Mouse (Mus musculus) layer of hippocampus, postnatal 14 days (tissue): ENCODE measurements at regions not wholly inside any gene's neighbourhood (a gene's known extent, or its start where the extent isn't known, plus 50 kb on each side); places are given as distances from the start of the nearest gene placed in this dataset.

Source experiments
- DNase-seq, 2 experiments: peaks; one replicate each; pipeline ENCODE4 v3.0.0; 2021 to 2022; ENCODE audit warnings: low spot score in 2 of 2, mixed read lengths in 1 of 2

- DNase-seq: no peak
Measured at GRCm38 (mm10) chr12:109272101-109272500, 180.5 kb upstream of the Dlk1 start.

- DNase-seq: no peak
Measured at GRCm38 (mm10) chr12:109314850-109315249, 137.8 kb upstream of the Dlk1 start.

- no peak for DNase-seq
Measured at GRCm38 (mm10) chr12:109325986-109326385, 126.6 kb upstream of the Dlk1 start.

- no peak for DNase-seq
Measured at GRCm38 (mm10) chr12:109371327-109371726, 81.3 kb upstream of the Dlk1 start.

GRCm38 (mm10) chr12:109385794-109386193 is 66.8 kb upstream of the Dlk1 start:
- DNase-seq: no peak

- DNase-seq: no peak
Measured at GRCm38 (mm10) chr12:109388791-109389190, 63.8 kb upstream of the Dlk1 start.

- no peak for DNase-seq
Measured at GRCm38 (mm10) chr12:109390388-109390920, 62.2 kb upstream of the Dlk1 start.

GRCm38 (mm10) chr12:109390978-109391377 is 61.6 kb upstream of the Dlk1 start:
- DNase-seq: no peak

- peak in 1 of 2 experiments; percentile 47 for DNase-seq
Measured at GRCm38 (mm10) chr12:109393326-109393725, 59.3 kb upstream of the Dlk1 start.

- DNase-seq: peak; percentile 63 to 66
Measured at GRCm38 (mm10) chr12:109393795-109394194, 58.8 kb upstream of the Dlk1 start.

- peak in 1 of 2 experiments; percentile 10 for DNase-seq
Measured at GRCm38 (mm10) chr12:109394396-109394795, 58.2 kb upstream of the Dlk1 start.

GRCm38 (mm10) chr12:109396614-109397013 is 56.0 kb upstream of the Dlk1 start:
- no peak for DNase-seq

GRCm38 (mm10) chr12:109397175-109398058 is 55.2 kb upstream of the Dlk1 start:
- no peak for DNase-seq

- no peak for DNase-seq
Measured at GRCm38 (mm10) chr12:109398473-109398872, 54.1 kb upstream of the Dlk1 start.

GRCm38 (mm10) chr12:109398951-109399350 is 53.7 kb upstream of the Dlk1 start:
- no peak for DNase-seq

GRCm38 (mm10) chr12:109399591-109399990 is 53.0 kb upstream of the Dlk1 start:
- peak; percentile 52 to 63 for DNase-seq

- DNase-seq: no peak
Measured at GRCm38 (mm10) chr12:109400041-109400440, 52.6 kb upstream of the Dlk1 start.

GRCm38 (mm10) chr12:109400936-109401586 is 51.6 kb upstream of the Dlk1 start:
- peak in 1 of 2 experiments; percentile 17 for DNase-seq

GRCm38 (mm10) chr12:109401696-109402095 is 50.9 kb upstream of the Dlk1 start:
- DNase-seq: no peak

- no peak for DNase-seq
Measured at GRCm38 (mm10) chr12:109402226-109402625, 50.4 kb upstream of the Dlk1 start.
